Mouse (Mus musculus): ENCODE data around the gene Csnk1g2. TPM values are rescaled to one million over a fixed set of nuclear protein-coding genes. Genes with fewer than 3 reads are reported as not detected.
A peak's percentile ranks its signal among the peaks of the same experiment; 100 is the strongest.
"Not testable (repeated sequence)": the region's sequence is repeated elsewhere in the genome, so short reads cannot be mapped to it uniquely, and the experiment has no call there.

Gene Csnk1g2
- total RNA-seq, 2 experiments from 2014 or later: 221 to 228 TPM

DNA sequence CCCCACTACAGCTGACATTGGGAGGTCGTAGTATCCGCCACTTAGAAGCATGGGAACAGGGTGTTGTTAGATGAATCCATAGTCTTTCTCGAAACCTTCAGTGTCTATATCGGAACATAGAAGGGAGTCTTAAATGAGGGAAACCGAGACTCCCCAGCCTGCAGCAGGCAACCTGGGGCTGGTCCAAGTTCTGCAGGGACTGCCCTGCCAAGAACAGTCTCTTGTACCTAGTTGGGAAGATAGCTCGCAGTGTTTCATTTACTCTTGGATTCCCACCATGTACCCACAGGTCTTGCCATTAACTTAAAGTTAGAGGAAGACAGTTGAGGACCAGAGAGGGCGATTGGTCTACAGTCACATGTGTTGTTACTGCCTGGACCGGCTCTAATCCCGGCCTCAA, 2.3 kb upstream of the Csnk1g2 start:
- DNase-seq (ENCODE audit: low spot score in 2 of 2): no peak
- H3K4me3 ChIP-seq: no peak overlapping the region
- no peak overlapping the region for H3K27ac ChIP-seq
- TF ChIP-seq CTCF (conservative IDR thresholded peaks at IDR 0.05): no peak

DNA sequence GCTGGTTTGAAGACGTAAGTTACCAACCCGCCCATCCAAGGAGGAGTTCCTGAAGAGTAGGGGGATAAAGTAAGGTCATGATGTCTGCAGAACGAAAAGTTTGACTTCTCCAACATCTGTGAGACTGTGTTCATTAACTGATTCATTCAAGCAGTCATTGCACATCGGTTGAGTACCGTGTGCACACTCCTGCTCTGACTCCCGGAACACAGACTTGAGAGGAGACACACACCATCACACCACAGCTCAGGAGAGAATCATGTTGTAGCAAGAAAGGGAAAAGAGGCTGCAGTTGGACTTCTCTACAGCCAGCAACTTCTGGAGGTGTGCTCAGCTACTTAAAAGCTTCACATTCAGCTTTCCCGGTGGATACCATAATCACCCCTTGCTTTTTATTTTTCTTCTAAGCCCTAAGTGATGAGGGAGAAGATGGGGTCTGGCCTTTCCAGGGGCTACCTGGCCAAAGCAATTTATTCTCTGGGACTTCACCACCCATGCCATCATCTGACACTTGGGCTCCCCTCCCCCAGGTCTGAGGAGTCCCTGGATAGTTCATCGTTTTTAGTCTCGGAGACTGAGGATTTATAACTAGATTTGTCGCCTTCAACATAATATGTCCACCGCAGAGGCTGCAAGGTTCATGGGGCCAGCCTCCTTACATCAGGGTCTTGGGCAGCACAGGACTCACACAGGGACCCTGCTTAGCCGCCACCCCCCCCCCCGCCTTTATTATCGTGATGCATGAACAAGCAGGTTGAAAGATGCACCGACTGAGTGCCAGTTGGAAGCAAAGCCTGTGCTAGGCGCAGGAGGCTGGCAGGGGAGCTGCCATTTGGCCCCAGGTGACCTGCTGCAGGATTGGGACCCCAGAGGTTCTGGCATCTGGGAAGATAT, 1.6 kb upstream of the Csnk1g2 start:
- TF ChIP-seq CTCF (conservative IDR thresholded peaks at IDR 0.05): no peak
- peak overlapping the region; percentile 89 for H3K4me3 ChIP-seq
- DNase-seq (ENCODE audit: low spot score in 2 of 2): no peak
- peak overlapping the region; percentile 98 for H3K27ac ChIP-seq

DNA sequence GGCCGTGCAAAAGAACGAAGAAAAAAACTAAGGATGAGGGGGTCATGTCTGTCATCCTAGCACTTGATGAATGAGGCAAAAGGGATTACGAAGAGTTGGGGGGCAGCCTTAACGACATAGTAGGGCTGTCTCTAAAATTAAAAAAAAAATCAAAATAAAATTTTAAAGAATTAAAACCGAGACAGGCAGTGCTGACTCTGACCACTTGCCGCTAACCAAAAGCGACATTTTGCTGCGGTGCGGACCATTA, 1.0 kb upstream of the Csnk1g2 start:
- no peak for DNase-seq (ENCODE audit: low spot score in 2 of 2)
- Histone ChIP-seq H3K27ac (peak overlapping the region; percentile 98), H3K4me3 (peak overlapping the region; percentile 89)
- 0 out of 2 replicates have a peak, but pooled peaks have one; percentile 7 for TF ChIP-seq CTCF (conservative IDR thresholded peaks at IDR 0.05)

DNA sequence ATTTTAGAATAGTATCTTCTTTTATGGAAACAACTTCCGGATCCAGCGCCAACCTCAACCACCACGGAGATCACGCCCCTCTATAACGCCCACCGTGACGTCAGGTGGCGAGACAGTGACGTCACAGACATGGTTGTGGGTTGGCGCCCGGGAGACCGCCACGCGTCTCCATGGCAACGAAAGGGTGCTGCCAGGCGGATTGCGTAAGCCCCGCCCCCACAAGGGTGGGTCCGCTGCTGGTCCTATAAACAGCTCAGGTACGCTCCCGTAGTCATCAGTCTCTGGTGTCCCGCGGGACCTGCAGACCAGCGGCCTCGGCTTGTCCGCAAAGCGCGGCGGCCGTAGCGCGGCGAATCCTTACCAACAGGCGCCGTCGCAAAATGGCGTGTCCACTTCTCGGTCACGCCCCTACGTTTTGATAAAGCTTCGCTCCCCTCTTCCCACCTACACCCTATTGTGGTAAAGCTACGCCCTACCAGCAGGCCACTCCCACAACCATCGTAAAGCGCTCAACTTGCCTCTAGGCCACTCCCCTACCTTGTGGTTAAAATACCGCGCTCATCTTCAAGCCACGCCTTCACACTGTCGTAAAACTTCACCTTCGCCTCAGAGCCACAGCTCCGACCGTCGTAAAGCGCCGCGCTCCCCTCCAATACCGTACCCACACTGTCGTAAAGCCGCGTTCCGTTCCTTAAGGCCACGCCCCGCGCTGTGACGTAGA, 538 bp upstream of the Csnk1g2 start:
- no peak for TF ChIP-seq CTCF (conservative IDR thresholded peaks at IDR 0.05)
- DNase-seq (ENCODE audit: low spot score in 2 of 2): peak; percentile 99
- Histone ChIP-seq H3K27ac (peak overlapping the region; percentile 98), H3K4me3 (peak overlapping the region; percentile 89)

DNA sequence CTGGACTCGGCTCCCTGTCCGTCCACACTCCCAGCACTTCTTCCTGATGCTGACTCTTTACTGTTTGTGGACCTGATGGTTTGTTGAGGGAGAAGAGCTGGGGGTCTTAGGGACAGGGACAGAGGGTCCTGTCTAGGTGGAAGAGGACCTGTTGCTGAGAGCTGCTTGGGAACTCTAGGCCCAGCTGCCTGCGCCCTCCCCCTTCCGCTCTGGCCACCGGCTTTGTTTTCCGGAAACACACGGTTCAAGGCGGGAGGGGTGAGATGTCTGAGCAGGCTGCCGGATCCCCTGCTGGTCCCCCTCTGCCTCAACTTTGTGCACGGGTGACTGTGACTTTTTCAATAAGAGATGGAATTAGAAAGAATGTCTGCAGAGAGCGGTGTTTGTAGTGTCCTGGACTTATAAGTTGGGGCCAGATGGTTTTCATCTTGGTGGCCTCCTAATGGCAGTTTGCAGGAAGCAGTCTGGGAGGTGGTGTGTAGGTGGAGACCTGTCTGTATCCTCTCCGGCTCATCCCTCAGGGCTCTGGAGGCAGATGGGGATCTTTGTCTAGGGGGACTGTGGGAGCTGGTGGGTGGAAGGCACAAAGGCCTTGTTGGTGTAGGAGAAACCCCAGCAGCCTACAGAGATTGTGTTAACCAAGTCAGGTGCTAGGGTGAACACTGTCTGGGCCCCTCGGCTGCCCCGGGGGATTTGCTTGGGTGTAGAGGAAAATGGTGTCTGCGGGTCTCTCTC, 986 bp downstream of the Csnk1g2 start:
- peak in 1 of 2 experiments; percentile 37 for DNase-seq (ENCODE audit: low spot score in 2 of 2)
- peak overlapping the region; percentile 85 for H3K4me3 ChIP-seq
- peak; percentile 22; the same call in 1 of the 2 replicates for TF ChIP-seq CTCF (conservative IDR thresholded peaks at IDR 0.05)
- H3K27ac ChIP-seq: peak overlapping the region; percentile 90

DNA sequence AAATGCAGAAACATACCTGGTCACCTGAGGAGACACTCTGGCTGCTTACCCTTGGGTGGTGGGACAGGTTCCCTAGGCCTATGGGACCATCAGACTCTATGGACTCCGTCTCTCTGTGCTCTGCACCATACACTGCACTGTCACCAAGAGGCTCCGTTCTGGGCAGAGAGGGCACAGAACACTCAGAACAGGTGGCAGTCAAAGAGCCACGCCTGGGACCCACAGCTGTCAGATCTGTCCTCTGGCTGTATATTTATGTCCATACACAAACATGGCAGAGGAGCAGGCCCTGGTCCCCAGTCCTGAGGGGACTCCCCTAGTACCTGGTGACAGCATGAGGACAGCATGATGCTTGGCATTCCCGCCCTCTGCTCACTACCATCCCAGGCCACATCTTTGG, 3.1 kb downstream of the Csnk1g2 start:
- no peak for DNase-seq (ENCODE audit: low spot score in 2 of 2)
- no peak for TF ChIP-seq CTCF (conservative IDR thresholded peaks at IDR 0.05)
- Histone ChIP-seq H3K27ac (no peak overlapping the region), H3K4me3 (no peak overlapping the region)

DNA sequence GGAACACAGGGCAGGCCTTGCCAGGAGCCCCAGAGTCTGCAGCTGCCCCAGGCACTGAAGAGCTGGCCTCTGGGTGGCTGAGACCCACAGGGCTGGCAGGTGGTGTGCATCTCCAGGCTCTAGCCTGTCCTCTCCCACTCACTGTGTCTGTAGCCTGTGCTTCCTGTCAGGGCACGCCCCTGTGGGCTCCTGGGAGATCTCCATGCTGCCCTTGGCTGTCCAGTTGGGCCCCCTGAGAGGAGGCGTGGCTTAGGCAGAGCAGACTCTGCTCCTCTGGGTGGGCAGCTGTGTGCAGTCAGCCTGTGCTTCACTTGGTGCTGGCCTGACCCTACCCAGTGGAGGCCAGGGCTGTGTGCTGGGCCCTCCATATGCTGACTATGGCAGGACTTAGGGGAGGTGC, 5.0 kb downstream of the Csnk1g2 start:
- DNase-seq (ENCODE audit: low spot score in 2 of 2): no peak
- no peak for TF ChIP-seq CTCF (conservative IDR thresholded peaks at IDR 0.05)
- H3K4me3 ChIP-seq: no peak overlapping the region
- no peak overlapping the region; the same call in 1 of the 2 replicates for H3K27ac ChIP-seq

DNA sequence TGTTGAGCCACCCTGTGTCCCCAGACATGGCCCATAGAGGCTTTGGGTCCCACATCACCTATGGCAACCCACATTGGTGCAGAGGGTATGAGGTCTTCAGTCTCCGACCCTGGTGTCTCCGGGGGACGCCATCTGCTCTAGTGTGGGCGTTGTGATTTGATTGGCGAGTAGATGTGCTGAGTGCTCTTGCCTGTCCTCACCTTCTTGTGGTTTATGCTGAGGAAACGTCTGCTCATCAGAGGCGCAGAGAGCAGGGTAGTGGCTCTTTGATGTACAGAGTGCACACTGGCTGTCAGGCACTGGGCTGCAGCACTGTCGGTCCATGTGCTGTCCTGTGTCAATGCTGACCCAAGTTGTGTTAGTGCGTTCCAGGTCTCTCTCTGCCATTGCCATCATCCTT, 6.3 kb downstream of the Csnk1g2 start:
- Histone ChIP-seq H3K27ac (peak overlapping the region; percentile 3; the same call in 1 of the 2 replicates), H3K4me3 (no peak overlapping the region)
- TF ChIP-seq CTCF (conservative IDR thresholded peaks at IDR 0.05): no peak
- DNase-seq (ENCODE audit: low spot score in 2 of 2): no peak

DNA sequence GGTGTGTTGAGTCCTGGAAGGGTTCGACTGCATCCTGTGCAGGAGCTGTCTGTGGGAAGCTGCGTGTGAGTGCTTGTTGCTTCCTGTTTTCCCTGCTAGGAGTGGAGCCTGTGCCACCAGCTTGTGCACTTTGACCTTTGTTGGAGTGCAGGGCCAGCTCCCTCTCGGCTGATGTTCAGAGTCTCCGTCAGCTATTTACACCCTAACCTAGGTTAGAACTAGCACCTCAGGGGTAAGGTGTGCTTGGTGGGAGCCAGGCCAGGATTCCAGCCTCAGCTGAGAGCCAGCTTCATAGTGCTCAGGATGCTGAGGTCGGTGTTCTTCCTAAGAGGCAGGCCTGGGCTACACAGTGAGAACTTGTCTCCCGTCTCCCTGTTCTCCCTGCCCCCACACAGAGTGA, 12.7 kb downstream of the Csnk1g2 start:
- no peak overlapping the region for H3K4me3 ChIP-seq
- no peak overlapping the region for H3K27ac ChIP-seq
- TF ChIP-seq CTCF (conservative IDR thresholded peaks at IDR 0.05): no peak
- DNase-seq (ENCODE audit: low spot score in 2 of 2): no peak

DNA sequence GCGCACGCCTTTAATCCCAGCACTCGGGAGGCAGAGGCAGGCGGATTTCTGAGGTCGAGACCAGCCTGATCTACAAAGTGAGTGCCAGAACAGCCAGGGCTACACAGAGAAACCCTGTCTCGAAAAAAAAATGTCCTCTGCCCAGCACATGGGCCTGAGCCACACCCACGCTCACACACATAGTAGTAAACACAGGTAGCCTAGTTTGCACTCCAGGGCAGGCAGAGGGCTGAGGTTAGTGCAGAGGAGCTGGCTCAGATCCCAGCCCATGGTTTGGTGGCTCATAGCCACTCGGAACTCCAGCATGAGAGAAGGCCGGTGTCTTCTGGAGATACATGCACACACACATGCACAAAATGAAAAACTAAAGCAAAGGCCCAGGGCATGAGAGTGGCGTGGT, 24.3 kb downstream of the Csnk1g2 start:
- TF ChIP-seq CTCF (conservative IDR thresholded peaks at IDR 0.05): no peak
- Histone ChIP-seq H3K4me3 (no peak overlapping the region), H3K27ac (no peak overlapping the region)
- DNase-seq (ENCODE audit: low spot score in 2 of 2): no peak

DNA sequence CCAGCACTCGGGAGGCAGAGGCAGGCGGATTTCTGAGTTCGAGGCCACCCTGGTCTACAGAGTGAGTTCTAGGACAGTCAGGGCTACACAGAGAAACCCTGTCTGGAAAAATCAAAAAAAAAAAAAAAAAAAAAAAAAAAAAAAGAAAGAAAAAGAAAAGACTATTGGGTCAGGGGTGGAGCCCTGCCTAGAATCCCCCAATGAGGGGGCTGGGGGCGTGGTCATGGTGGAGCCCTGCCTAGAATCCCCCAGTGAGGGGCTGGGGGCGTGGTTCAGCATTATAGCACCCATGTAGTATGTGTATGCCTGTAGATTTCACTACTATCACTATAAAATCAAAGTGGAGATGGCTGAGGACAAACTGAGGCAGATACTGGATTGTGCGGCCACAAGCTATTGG, 27.3 kb downstream of the Csnk1g2 start:
- not testable (repeated sequence) for H3K4me3 ChIP-seq; H3K27ac ChIP-seq; DNase-seq (ENCODE audit: low spot score in 2 of 2)

DNA sequence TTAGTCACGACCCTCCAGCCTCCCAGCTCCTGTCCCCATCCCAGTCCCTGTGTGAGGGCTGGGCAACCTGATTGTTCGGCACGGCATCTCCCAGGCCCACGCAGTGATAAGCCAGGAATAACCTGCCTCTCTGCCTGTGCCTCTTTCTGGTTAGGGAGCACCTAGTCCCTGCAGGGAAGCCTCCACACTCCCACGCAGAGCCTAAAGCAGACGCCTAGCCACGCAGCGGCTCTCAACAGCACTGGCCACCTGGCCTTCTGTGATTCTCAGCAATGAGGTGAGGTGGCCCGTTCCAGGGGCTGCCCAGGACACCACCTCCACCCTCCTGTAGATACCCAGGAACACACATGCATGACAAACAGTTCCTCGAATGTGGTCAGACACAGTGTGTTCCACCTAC, 27.8 kb downstream of the Csnk1g2 start:
- no peak for DNase-seq (ENCODE audit: low spot score in 2 of 2)
- no peak for TF ChIP-seq CTCF (conservative IDR thresholded peaks at IDR 0.05)
- Histone ChIP-seq H3K4me3 (no peak overlapping the region), H3K27ac (0 out of 2 replicates have a peak overlapping the region, but pooled peaks have one; percentile 5)

DNA sequence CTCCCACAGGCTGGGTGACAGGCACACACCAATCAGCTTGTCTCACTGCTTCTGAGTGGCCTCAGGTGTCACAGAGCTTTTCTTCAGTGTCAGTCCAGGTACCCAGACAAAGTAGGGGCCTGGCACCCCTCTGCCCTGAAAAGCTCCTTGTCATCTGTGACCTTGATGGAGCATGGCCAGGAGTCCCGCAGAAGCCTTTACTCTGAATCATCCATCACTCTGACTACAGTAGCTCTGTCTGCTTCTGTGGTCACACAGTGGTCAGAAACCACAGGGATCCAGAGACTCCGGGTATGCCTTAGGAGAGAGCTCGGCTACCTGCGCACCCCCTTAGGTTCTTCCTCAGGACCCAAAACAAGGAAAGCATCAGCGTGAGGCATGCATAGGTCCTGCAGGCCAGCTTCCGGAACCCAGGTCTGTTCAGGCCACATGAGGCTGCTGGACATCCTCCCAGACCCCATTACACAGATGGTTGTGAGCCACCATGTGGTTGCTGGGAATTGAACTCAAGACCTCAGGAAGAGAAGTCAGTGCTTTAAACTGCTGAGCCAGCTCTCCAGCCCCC, 30.6 kb downstream of the Csnk1g2 start:
- Histone ChIP-seq H3K4me3 (no peak overlapping the region), H3K27ac (no peak overlapping the region)
- no peak for DNase-seq (ENCODE audit: low spot score in 2 of 2)
- TF ChIP-seq CTCF (conservative IDR thresholded peaks at IDR 0.05): no peak

All from layer of hippocampus, adult 2 months (tissue).